Mouse (Mus musculus): ENCODE measurements around the gene Ublcp1.

The Ublcp1 gene

GRCm38 (mm10) chr11:44451046-44451445, 19.3 kb downstream of the Ublcp1 start:
- no peaks in the 10 kb centered on the region for H3K9me3 ChIP-seq (ENCODE audit: low read length)
- no peak overlapping the region for H3K4me3 ChIP-seq (replicated peaks; ENCODE audit: low read length)
- no peak for TF ChIP-seq POU5F1 (IDR thresholded peaks at IDR 0.05; ENCODE audit: borderline replicate concordance, low read length)
- TF ChIP-seq NANOG (IDR thresholded peaks at IDR 0.05; ENCODE audit: borderline replicate concordance, low read length) = no peak
- TF ChIP-seq CTCF (conservative IDR thresholded peaks at IDR 0.05; ENCODE audit: low read length) = no peak

GRCm38 (mm10) chr11:44437786-44438185, 32.5 kb downstream of the Ublcp1 start:
- TF ChIP-seq NANOG (IDR thresholded peaks at IDR 0.05; ENCODE audit: borderline replicate concordance, low read length) (no peak), CTCF (conservative IDR thresholded peaks at IDR 0.05; ENCODE audit: low read length) (no peak), POU5F1 (IDR thresholded peaks at IDR 0.05; ENCODE audit: borderline replicate concordance, low read length) (no peak)
- H3K4me3 ChIP-seq (replicated peaks; ENCODE audit: low read length) = no peak overlapping the region
- H3K27me3 ChIP-seq (ENCODE audit: insufficient read depth, low read length) = no peaks in the 10 kb centered on the region
- no peaks in the 10 kb centered on the region for H3K36me3 ChIP-seq (ENCODE audit: insufficient read depth, low read length)
- no peaks in the 10 kb centered on the region for H3K9me3 ChIP-seq (ENCODE audit: low read length)
- H3K4me1 ChIP-seq (replicated peaks; ENCODE audit: low read depth, low read length) = no peaks in the 10 kb centered on the region

More at GRCm38 (mm10) chr11:44451046-44451445, 19.3 kb downstream of the Ublcp1 start:
- Histone ChIP-seq H3K4me1 (replicated peaks; ENCODE audit: low read depth, low read length) (no peaks in the 10 kb centered on the region), H3K27me3 (ENCODE audit: insufficient read depth, low read length) (no peaks in the 10 kb centered on the region), H3K36me3 (ENCODE audit: insufficient read depth, low read length) (peaks cover 15% of the 10 kb centered on the region)

GRCm38 (mm10) chr11:44430036-44430435, 40.3 kb downstream of the Ublcp1 start:
- Histone ChIP-seq H3K9me3 (ENCODE audit: low read length) (no peaks in the 10 kb centered on the region), H3K4me1 (replicated peaks; ENCODE audit: low read depth, low read length) (peaks cover 7% of the 10 kb centered on the region; the same call in 1 of the 2 replicates), H3K36me3 (ENCODE audit: insufficient read depth, low read length) (no peaks in the 10 kb centered on the region), H3K27me3 (ENCODE audit: insufficient read depth, low read length) (no peaks in the 10 kb centered on the region), H3K4me3 (replicated peaks; ENCODE audit: low read length) (no peak overlapping the region)
- TF ChIP-seq CTCF (conservative IDR thresholded peaks at IDR 0.05; ENCODE audit: low read length) = no peak
- TF ChIP-seq NANOG (IDR thresholded peaks at IDR 0.05; ENCODE audit: borderline replicate concordance, low read length) = no peak
- TF ChIP-seq POU5F1 (IDR thresholded peaks at IDR 0.05; ENCODE audit: borderline replicate concordance, low read length) = no peak

GRCm38 (mm10) chr11:44427951-44428350, 42.3 kb downstream of the Ublcp1 start:
- Histone ChIP-seq H3K4me1 (replicated peaks; ENCODE audit: low read depth, low read length) (peaks cover 7% of the 10 kb centered on the region; the same call in 1 of the 2 replicates), H3K27me3 (ENCODE audit: insufficient read depth, low read length) (peaks cover 3% of the 10 kb centered on the region; the same call in 1 of the 2 replicates), H3K9me3 (ENCODE audit: low read length) (no peaks in the 10 kb centered on the region), H3K4me3 (replicated peaks; ENCODE audit: low read length) (no peak overlapping the region), H3K36me3 (ENCODE audit: insufficient read depth, low read length) (no peaks in the 10 kb centered on the region)
- no peak for TF ChIP-seq POU5F1 (IDR thresholded peaks at IDR 0.05; ENCODE audit: borderline replicate concordance, low read length)
- no peak for TF ChIP-seq CTCF (conservative IDR thresholded peaks at IDR 0.05; ENCODE audit: low read length)
- TF ChIP-seq NANOG (IDR thresholded peaks at IDR 0.05; ENCODE audit: borderline replicate concordance, low read length) = no peak

GRCm38 (mm10) chr11:44425626-44426025, 44.7 kb downstream of the Ublcp1 start:
- Histone ChIP-seq H3K9me3 (ENCODE audit: low read length) (no peaks in the 10 kb centered on the region), H3K4me3 (replicated peaks; ENCODE audit: low read length) (no peak overlapping the region), H3K4me1 (replicated peaks; ENCODE audit: low read depth, low read length) (peaks cover 7% of the 10 kb centered on the region; the same call in 1 of the 2 replicates), H3K36me3 (ENCODE audit: insufficient read depth, low read length) (no peaks in the 10 kb centered on the region), H3K27me3 (ENCODE audit: insufficient read depth, low read length) (peaks cover 3% of the 10 kb centered on the region; the same call in 1 of the 2 replicates)
- TF ChIP-seq POU5F1 (IDR thresholded peaks at IDR 0.05; ENCODE audit: borderline replicate concordance, low read length) (no peak), CTCF (conservative IDR thresholded peaks at IDR 0.05; ENCODE audit: low read length) (no peak), NANOG (IDR thresholded peaks at IDR 0.05; ENCODE audit: borderline replicate concordance, low read length) (no peak)

GRCm38 (mm10) chr11:44425006-44425405, 45.3 kb downstream of the Ublcp1 start:
- Histone ChIP-seq H3K27me3 (ENCODE audit: insufficient read depth, low read length) (peaks cover 10% of the 10 kb centered on the region), H3K4me1 (replicated peaks; ENCODE audit: low read depth, low read length) (peaks cover 7% of the 10 kb centered on the region; the same call in 1 of the 2 replicates), H3K4me3 (replicated peaks; ENCODE audit: low read length) (no peak overlapping the region), H3K36me3 (ENCODE audit: insufficient read depth, low read length) (no peaks in the 10 kb centered on the region), H3K9me3 (ENCODE audit: low read length) (no peaks in the 10 kb centered on the region)
- no peak for TF ChIP-seq POU5F1 (IDR thresholded peaks at IDR 0.05; ENCODE audit: borderline replicate concordance, low read length)
- no peak for TF ChIP-seq CTCF (conservative IDR thresholded peaks at IDR 0.05; ENCODE audit: low read length)
- TF ChIP-seq NANOG (IDR thresholded peaks at IDR 0.05; ENCODE audit: borderline replicate concordance, low read length) = no peak

- H3K9me3 ChIP-seq (ENCODE audit: low read length) = no peaks in the 10 kb centered on the region
- H3K4me3 ChIP-seq (replicated peaks; ENCODE audit: low read length) = no peak overlapping the region
- H3K4me1 ChIP-seq (replicated peaks; ENCODE audit: low read depth, low read length) = peaks cover 7% of the 10 kb centered on the region; the same call in 1 of the 2 replicates
- no peaks in the 10 kb centered on the region for H3K36me3 ChIP-seq (ENCODE audit: insufficient read depth, low read length)
- H3K27me3 ChIP-seq (ENCODE audit: insufficient read depth, low read length) = peaks cover 17% of the 10 kb centered on the region
- no peak for TF ChIP-seq NANOG (IDR thresholded peaks at IDR 0.05; ENCODE audit: borderline replicate concordance, low read length)
- TF ChIP-seq POU5F1 (IDR thresholded peaks at IDR 0.05; ENCODE audit: borderline replicate concordance, low read length) = no peak
- no peak for TF ChIP-seq CTCF (conservative IDR thresholded peaks at IDR 0.05; ENCODE audit: low read length)
Observed at GRCm38 (mm10) chr11:44423955-44424354, 46.3 kb downstream of the Ublcp1 start.

GRCm38 (mm10) chr11:44423261-44423660, 47.0 kb downstream of the Ublcp1 start:
- Histone ChIP-seq H3K27me3 (ENCODE audit: insufficient read depth, low read length) (peaks cover 17% of the 10 kb centered on the region), H3K4me3 (replicated peaks; ENCODE audit: low read length) (no peak overlapping the region), H3K4me1 (replicated peaks; ENCODE audit: low read depth, low read length) (peaks cover 7% of the 10 kb centered on the region; the same call in 1 of the 2 replicates), H3K36me3 (ENCODE audit: insufficient read depth, low read length) (no peaks in the 10 kb centered on the region), H3K9me3 (ENCODE audit: low read length) (no peaks in the 10 kb centered on the region)
- no peak for TF ChIP-seq POU5F1 (IDR thresholded peaks at IDR 0.05; ENCODE audit: borderline replicate concordance, low read length)
- no peak for TF ChIP-seq NANOG (IDR thresholded peaks at IDR 0.05; ENCODE audit: borderline replicate concordance, low read length)
- TF ChIP-seq CTCF (conservative IDR thresholded peaks at IDR 0.05; ENCODE audit: low read length) = no peak

Measured in E14TG2a.4 (cell line).